Mouse (Mus musculus): ENCODE measurements around the gene Spsb4. TPM values are rescaled to one million over a fixed set of nuclear protein-coding genes. Genes with fewer than 3 reads are reported as not detected.

The Spsb4 gene
- polyA plus RNA-seq, 1 experiment from 2014 or later, result 70.3 TPM

GRCm38 (mm10) chr9:96966465-96966864 is 52.2 kb downstream of the Spsb4 start:
- no peaks in the 10 kb centered on the region for H3K27me3 ChIP-seq (ENCODE audit: low read depth, poor library complexity, severe bottlenecking)
- peaks cover 18% of the 10 kb centered on the region for H3K36me3 ChIP-seq
- H3K9me3 ChIP-seq (replicated peaks), result 0 out of 2 replicates have a peak, but pooled peaks cover 3% of the 10 kb centered on the region
- H3K27ac ChIP-seq, result no peak overlapping the region
- no peak overlapping the region for H3K4me3 ChIP-seq
- WGBS, result 95% methylated on average over 7 of the region's 7 CpGs
- H3K4me1 ChIP-seq, result peaks cover 34% of the 10 kb centered on the region
- no peak for DNase-seq (ENCODE audit: low spot score)

GRCm38 (mm10) chr9:96963443-96964215 is 55.0 kb downstream of the Spsb4 start:
- no peaks in the 10 kb centered on the region for H3K27me3 ChIP-seq (ENCODE audit: low read depth, poor library complexity, severe bottlenecking)
- H3K4me3 ChIP-seq, result no peak overlapping the region
- WGBS, result 65% methylated on average over 13 of the region's 13 CpGs
- peaks cover 26% of the 10 kb centered on the region for H3K36me3 ChIP-seq
- DNase-seq (ENCODE audit: low spot score), result no peak
- peaks cover 46% of the 10 kb centered on the region for H3K4me1 ChIP-seq
- 0 out of 2 replicates have a peak, but pooled peaks cover 3% of the 10 kb centered on the region for H3K9me3 ChIP-seq (replicated peaks)
- peak overlapping the region; percentile 93 for H3K27ac ChIP-seq

GRCm38 (mm10) chr9:96962714-96963113 is 55.9 kb downstream of the Spsb4 start:
- Histone ChIP-seq H3K36me3 (peaks cover 26% of the 10 kb centered on the region), H3K27ac (peak overlapping the region; percentile 93), H3K27me3 (ENCODE audit: low read depth, poor library complexity, severe bottlenecking) (no peaks in the 10 kb centered on the region), H3K4me3 (peak overlapping the region; percentile 28), H3K4me1 (peaks cover 55% of the 10 kb centered on the region), H3K9me3 (replicated peaks) (0 out of 2 replicates have a peak, but pooled peaks cover 3% of the 10 kb centered on the region)
- 19% methylated on average over 8 of the region's 8 CpGs for WGBS
- DNase-seq (ENCODE audit: low spot score), result no peak

- peaks cover 26% of the 10 kb centered on the region for H3K36me3 ChIP-seq
- peak overlapping the region; percentile 93 for H3K27ac ChIP-seq
- peaks cover 60% of the 10 kb centered on the region for H3K4me1 ChIP-seq
- DNase-seq (ENCODE audit: low spot score), result peak; percentile 71
- H3K27me3 ChIP-seq (ENCODE audit: low read depth, poor library complexity, severe bottlenecking), result no peaks in the 10 kb centered on the region
- 47% methylated on average over 17 of the region's 17 CpGs for WGBS
- H3K4me3 ChIP-seq, result peak overlapping the region; percentile 28
- 0 out of 2 replicates have a peak, but pooled peaks cover 3% of the 10 kb centered on the region for H3K9me3 ChIP-seq (replicated peaks)
These were observed 56.5 kb downstream of the Spsb4 start for GRCm38 (mm10) chr9:96961986-96962701.

- Histone ChIP-seq H3K27ac (peak overlapping the region; percentile 93), H3K4me1 (peaks cover 72% of the 10 kb centered on the region), H3K9me3 (replicated peaks) (0 out of 2 replicates have a peak, but pooled peaks cover 3% of the 10 kb centered on the region), H3K4me3 (no peak overlapping the region), H3K36me3 (peaks cover 24% of the 10 kb centered on the region), H3K27me3 (ENCODE audit: low read depth, poor library complexity, severe bottlenecking) (no peaks in the 10 kb centered on the region)
- 60% methylated on average over 7 of the region's 7 CpGs for WGBS
- DNase-seq (ENCODE audit: low spot score), result peak; percentile 57
These were observed 57.6 kb downstream of the Spsb4 start for GRCm38 (mm10) chr9:96961006-96961405.

DNA sequence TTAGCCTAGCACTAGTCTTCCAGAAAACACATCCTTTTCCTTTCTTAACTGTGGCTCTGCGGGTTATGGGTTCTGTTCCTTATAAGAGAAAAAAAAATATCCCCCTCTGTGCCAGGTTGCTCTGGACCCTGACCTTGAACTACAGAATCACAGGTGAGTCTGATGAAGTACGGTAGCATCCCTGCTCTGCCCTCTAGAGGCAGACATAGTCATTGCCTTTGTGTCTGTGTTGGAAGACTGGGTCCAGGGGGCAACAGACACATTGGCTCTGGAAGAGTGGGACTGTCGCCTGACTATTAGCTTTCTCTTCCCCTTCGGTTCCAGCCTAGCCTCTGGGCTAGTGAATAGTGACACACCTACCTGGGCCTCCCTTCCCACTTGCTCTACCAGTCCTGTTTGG is 58.4 kb downstream of the Spsb4 start:
- DNase-seq (ENCODE audit: low spot score), result no peak
- peaks cover 77% of the 10 kb centered on the region for H3K4me1 ChIP-seq
- no peak overlapping the region for H3K27ac ChIP-seq
- WGBS, result 85% methylated on average over 4 of the region's 4 CpGs
- peaks cover 24% of the 10 kb centered on the region for H3K36me3 ChIP-seq
- H3K9me3 ChIP-seq (replicated peaks), result 0 out of 2 replicates have a peak, but pooled peaks cover 2% of the 10 kb centered on the region
- no peak overlapping the region for H3K4me3 ChIP-seq
- H3K27me3 ChIP-seq (ENCODE audit: low read depth, poor library complexity, severe bottlenecking), result no peaks in the 10 kb centered on the region

DNA sequence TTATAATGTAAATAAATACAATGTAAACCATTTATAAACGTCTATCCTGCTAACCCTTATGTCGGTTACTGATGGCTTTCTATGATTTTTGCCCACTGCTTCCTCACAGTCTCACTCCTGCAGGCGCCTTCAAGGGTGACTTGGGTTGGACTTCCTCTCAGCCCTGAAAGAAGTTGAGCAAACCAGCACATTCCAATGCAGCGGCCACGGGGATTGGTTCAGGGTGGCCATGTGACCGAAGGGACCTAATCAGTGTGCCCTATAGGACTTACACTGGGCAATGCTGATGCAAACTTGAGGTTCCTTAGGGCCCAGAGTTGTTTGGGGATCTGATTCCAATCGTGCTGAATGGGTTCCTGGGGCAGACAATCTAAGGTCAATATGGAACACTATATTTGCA is 59.2 kb downstream of the Spsb4 start:
- no peak overlapping the region for H3K4me3 ChIP-seq
- H3K27ac ChIP-seq, result no peak overlapping the region
- H3K36me3 ChIP-seq, result peaks cover 22% of the 10 kb centered on the region
- peaks cover 82% of the 10 kb centered on the region for H3K4me1 ChIP-seq
- H3K9me3 ChIP-seq (replicated peaks), result no peaks in the 10 kb centered on the region
- no peak for DNase-seq (ENCODE audit: low spot score)
- H3K27me3 ChIP-seq (ENCODE audit: low read depth, poor library complexity, severe bottlenecking), result no peaks in the 10 kb centered on the region
- 89% methylated on average over 7 of the region's 7 CpGs for WGBS

DNA sequence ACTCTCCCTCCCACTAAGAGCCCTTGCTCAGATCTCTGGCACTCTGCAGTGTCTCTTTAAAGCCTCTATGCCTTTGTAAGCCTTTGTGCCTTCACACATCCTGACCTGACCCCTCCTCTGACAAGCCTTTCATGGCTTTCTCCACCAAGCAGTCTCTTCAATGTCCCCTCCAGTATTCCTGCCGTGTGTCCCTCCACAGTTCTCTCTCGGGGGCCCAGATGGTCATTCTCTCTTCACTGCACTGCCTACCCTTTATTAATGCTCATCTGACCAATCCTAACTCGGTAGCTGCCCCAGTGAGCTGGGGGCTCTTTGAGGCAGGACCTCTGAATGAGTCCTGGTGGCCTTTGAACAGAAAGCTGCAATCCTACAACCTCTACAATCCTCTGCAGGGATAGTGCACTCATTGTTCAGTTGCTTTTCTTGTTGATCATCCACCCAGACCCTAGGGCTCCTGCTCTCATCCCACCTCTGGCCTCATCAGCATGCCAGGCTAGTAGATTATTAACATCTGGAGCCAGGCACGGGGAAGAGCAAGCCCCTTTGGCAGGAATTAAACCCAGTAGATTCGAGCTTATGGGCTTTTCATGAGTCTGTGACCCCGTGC is 60.5 kb downstream of the Spsb4 start:
- Histone ChIP-seq H3K9me3 (replicated peaks) (no peaks in the 10 kb centered on the region), H3K4me3 (no peak overlapping the region), H3K36me3 (peaks cover 22% of the 10 kb centered on the region), H3K4me1 (peaks cover 82% of the 10 kb centered on the region), H3K27me3 (ENCODE audit: low read depth, poor library complexity, severe bottlenecking) (no peaks in the 10 kb centered on the region), H3K27ac (peak overlapping the region; percentile 58)
- 19% methylated on average over 6 of the region's 6 CpGs for WGBS
- no peak for DNase-seq (ENCODE audit: low spot score)

GRCm38 (mm10) chr9:96957298-96957865 is 61.3 kb downstream of the Spsb4 start:
- Histone ChIP-seq H3K27ac (0 out of 2 replicates have a peak overlapping the region, but pooled peaks have one; percentile 25), H3K4me1 (peaks cover 82% of the 10 kb centered on the region), H3K9me3 (replicated peaks) (no peaks in the 10 kb centered on the region), H3K27me3 (ENCODE audit: low read depth, poor library complexity, severe bottlenecking) (no peaks in the 10 kb centered on the region), H3K4me3 (no peak overlapping the region), H3K36me3 (peaks cover 22% of the 10 kb centered on the region)
- no peak for DNase-seq (ENCODE audit: low spot score)
- 57% methylated on average over 6 of the region's 6 CpGs for WGBS

DNA sequence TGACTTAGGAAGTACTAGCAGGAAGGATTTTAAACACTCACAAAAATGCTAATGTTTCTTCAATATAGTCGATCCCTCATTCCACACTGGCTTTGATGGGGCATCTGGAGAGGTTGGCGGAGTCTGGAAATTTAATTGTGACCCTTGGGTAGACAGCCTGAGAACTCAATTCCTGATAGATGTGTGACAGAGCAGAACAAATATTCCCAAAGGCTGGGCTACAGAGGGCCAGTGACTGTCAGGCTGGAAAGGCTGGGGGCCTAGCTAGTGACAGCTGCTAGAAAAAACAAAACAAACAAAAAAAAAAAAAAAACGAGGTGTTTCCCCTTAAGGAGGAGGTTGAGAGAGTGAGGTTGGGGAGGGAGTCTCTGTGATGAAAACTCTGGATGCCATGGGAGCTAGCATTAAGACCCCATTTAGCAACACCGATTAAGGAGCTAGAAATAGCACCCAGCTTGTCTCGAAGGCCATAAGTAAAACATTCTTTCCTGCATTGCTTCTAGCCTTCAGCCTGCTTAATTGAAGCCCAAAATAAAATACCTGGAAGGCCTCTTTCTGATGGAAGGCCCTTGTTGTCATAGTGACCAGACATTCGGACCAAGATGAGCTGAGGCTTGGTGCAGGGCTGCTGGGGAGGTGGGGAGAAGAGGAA is 61.9 kb downstream of the Spsb4 start:
- H3K4me1 ChIP-seq, result peaks cover 77% of the 10 kb centered on the region
- H3K4me3 ChIP-seq, result no peak overlapping the region
- no peaks in the 10 kb centered on the region for H3K9me3 ChIP-seq (replicated peaks)
- peaks cover 22% of the 10 kb centered on the region for H3K36me3 ChIP-seq
- 53% methylated on average over 6 of the region's 6 CpGs for WGBS
- no peak for DNase-seq (ENCODE audit: low spot score)
- no peaks in the 10 kb centered on the region for H3K27me3 ChIP-seq (ENCODE audit: low read depth, poor library complexity, severe bottlenecking)
- 0 out of 2 replicates have a peak overlapping the region, but pooled peaks have one; percentile 25 for H3K27ac ChIP-seq

GRCm38 (mm10) chr9:96954063-96954809 is 64.4 kb downstream of the Spsb4 start:
- no peak for DNase-seq (ENCODE audit: low spot score)
- peaks cover 13% of the 10 kb centered on the region; the same call in 1 of the 2 replicates for H3K36me3 ChIP-seq
- no peak overlapping the region for H3K4me3 ChIP-seq
- H3K4me1 ChIP-seq, result peaks cover 71% of the 10 kb centered on the region
- 92% methylated on average over 15 of the region's 15 CpGs for WGBS
- H3K27me3 ChIP-seq (ENCODE audit: low read depth, poor library complexity, severe bottlenecking), result no peaks in the 10 kb centered on the region
- no peaks in the 10 kb centered on the region for H3K9me3 ChIP-seq (replicated peaks)
- no peak overlapping the region for H3K27ac ChIP-seq

All from limb, embryonic 10.5 days (tissue).